Mouse (Mus musculus) small intestine, adult 2 months (tissue): ENCODE data around the gene Becn1.

ENCODE experiments used
- CTCF ChIP-seq: fragments of 200-500 bp; IDR thresholded peaks from 2 replicates; pipeline ENCODE4 v1.5.1; 2012; ENCODE audit warnings: low read depth, mild to moderate bottlenecking, control low read depth, inconsistent platforms, low read length, moderate library complexity, mixed read lengths; ENCODE audit not compliant: insufficient replicate concordance, insufficient read length; ENCODE audit errors: extremely low read depth
- POLR2A ChIP-seq: fragments of 200-500 bp; IDR thresholded peaks from 2 replicates; pipeline ENCODE4 v1.6.1; 2012; ENCODE audit warnings: low read depth, mild to moderate bottlenecking, control low read depth, inconsistent platforms, low read length, moderate library complexity

DNA sequence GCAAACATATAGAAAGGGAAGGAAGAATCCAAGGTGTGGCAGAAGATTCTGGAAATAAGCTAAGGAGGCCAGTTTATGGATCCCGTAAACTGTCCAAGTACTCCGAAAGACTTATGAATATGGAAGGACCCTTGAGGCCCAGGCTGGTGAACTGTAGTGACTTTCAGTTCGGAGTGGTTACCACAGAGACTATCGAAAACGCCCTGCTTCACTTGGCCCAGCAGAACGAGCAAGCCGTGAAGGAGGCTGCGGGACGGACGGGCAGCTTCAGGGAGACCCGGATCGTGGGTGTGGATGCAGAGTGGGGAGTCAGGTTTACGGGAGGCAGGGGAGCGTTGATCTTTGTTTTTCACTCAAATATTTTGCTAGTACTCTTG lies 22.9 kb downstream of the Becn1 start:
- TF ChIP-seq POLR2A: no peak
- no peak for TF ChIP-seq CTCF
